18 mouse cellular contexts compared by ENCODE assay signal in genomic region chr6:52268756-52269155, GRCm38 (mm10). TPM values are rescaled to one million over a fixed set of nuclear protein-coding genes. Genes with fewer than 3 reads are reported as not detected.
"Had no signal": no experiment of that assay in that cellular context is flagged by ENCODE, and none has a peak within 500 bp of the region (broad histone marks: within the 10 kb centered on the region; RNA-seq: fewer than 3 reads in every experiment).

No protein-coding gene starts in this region.

- H3K4me3 ChIP-seq: liver, embryonic 15.5 days; neural tube, embryonic 12.5 days; stomach, embryonic 15.5 days had no signal

- H3K9me3 ChIP-seq: liver, embryonic 15.5 days; neural tube, embryonic 12.5 days; stomach, embryonic 15.5 days had no signal

- DNase-seq: kidney, adult 8-10 months; kidney, postnatal 25 days; layer of hippocampus, adult 9-11 months; layer of hippocampus, postnatal 36 days; lung, adult 2 months; lung, postnatal 36 days; right cerebral cortex, postnatal 4 days; spleen, adult 18-20 months; thymus, adult 2 months; thymus, postnatal 25 days had no signal

- H3K4me2 ChIP-seq: liver, embryonic 11.5 days; liver, embryonic 15.5 days; neural tube, embryonic 12.5 days; stomach, embryonic 15.5 days had no signal

- H3K4me1 ChIP-seq: liver, embryonic 15.5 days; neural tube, embryonic 12.5 days; stomach, embryonic 15.5 days had no signal

- H3K9ac ChIP-seq: liver, embryonic 15.5 days; neural tube, embryonic 12.5 days; stomach, embryonic 15.5 days had no signal

- H3K27ac ChIP-seq: liver, embryonic 15.5 days; neural tube, embryonic 12.5 days; stomach, embryonic 15.5 days had no signal

- ATAC-seq: lung, postnatal 0 days had no signal

- H3K36me3 ChIP-seq: liver, embryonic 15.5 days; neural tube, embryonic 12.5 days; stomach, embryonic 15.5 days had no signal

RNA-seq across cellular contexts. Expression of gene Hoxa13, which starts 8.1 kb away (rescaled TPM):
- polyA plus RNA-seq: liver, embryonic 15.5 days; lung, adult 2 months; lung, postnatal 0 days; midbrain, embryonic 14.5 days; stomach, embryonic 15.5 days; testis, adult 2 months; thymus, adult 2 months had no signal

RNA-seq across cellular contexts. Expression of gene Hoxa11, which starts 23.1 kb away (rescaled TPM):
- polyA plus RNA-seq: liver, embryonic 15.5 days; lung, adult 2 months; lung, postnatal 0 days; midbrain, embryonic 14.5 days; testis, adult 2 months; thymus, adult 2 months had no signal

RNA-seq across cellular contexts. Expression of gene Hoxa10, which starts 28.1 kb away (rescaled TPM):
- polyA plus RNA-seq: lung, adult 2 months; lung, postnatal 0 days; midbrain, embryonic 14.5 days; thymus, adult 2 months had no signal

RNA-seq across cellular contexts. Expression of gene Hoxa9, which starts 37.9 kb away (rescaled TPM):
- polyA plus RNA-seq: lung, adult 2 months; midbrain, embryonic 14.5 days had no signal

RNA-seq across cellular contexts. Expression of gene Evx1, which starts 44.5 kb away (rescaled TPM):
- polyA plus RNA-seq: kidney, embryonic 16.5 days; liver, embryonic 15.5 days; lung, adult 2 months; lung, postnatal 0 days; stomach, embryonic 15.5 days; thymus, adult 2 months had no signal
